Mouse (Mus musculus): Measurements from ENCODE around the gene 1810024B03Rik. TPM values are rescaled to one million over a fixed set of nuclear protein-coding genes. Genes with fewer than 3 reads are reported as not detected.

The 1810024B03Rik gene
- polyA plus RNA-seq, 1 experiment from 2014 or later, result 3.0 TPM

DNA sequence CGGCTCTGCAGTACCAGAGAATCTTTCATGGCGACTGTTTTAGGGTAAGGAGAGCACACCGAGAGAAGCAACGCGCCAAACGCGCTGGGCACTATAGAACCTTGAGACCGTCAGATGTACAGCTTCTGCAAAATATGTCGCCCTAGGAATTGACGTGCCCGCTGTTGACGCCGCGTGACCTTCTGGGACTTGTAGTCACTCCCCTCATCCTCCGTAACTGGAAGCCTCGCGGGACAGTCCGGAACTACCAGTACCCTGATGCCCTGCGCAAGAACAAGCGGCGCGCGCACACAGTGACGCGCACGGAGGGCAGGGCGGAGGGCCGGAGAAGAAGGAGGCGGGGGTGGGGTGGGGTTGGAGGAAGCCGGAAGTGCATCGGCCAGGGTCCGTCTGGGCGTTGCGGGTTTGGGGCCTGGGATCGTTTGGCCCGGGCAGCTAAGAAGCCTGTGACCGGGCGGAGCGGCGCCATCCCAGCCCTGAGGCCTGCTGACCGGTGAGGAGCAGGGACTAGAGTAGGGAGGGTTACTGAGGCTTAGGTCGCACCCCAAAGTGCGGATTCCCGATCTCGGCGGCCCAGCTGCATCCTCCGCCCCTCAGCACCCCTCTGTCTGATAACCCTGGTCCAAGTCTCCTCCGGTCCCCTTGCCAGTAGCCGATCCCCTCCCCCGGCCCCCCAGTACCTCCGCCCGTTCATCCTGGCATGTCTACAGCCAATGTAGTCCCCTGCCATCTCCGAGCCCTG lies 39.7 kb upstream of the 1810024B03Rik start, which contains the start of the genes Ciao1 and Tmem127:
Ciao1 (minus strand) TSS at position 225 of the 742 bp plus-strand sequence.
Tmem127 (plus strand) TSS at position 317 of the 742 bp plus-strand sequence.
- ATAC-seq (ENCODE audit: low FRiP score) (peak; percentile 99), DNase-seq (ENCODE audit: low spot score) (peak; percentile 99)
- Histone ChIP-seq H3K4me2 (replicated peaks; ENCODE audit: low read depth, low read length) (peak within 1 kb of the TSS; percentile 94), H3K4me1 (replicated peaks; ENCODE audit: control insufficient read depth, insufficient read depth, low read length) (peaks cover 4% of the 10 kb centered on the region), H3K36me3 (ENCODE audit: control insufficient read depth, insufficient read depth, low read length) (0 out of 2 replicates have a peak, but pooled peaks cover 2% of the 10 kb centered on the region), H3K27me3 (ENCODE audit: control insufficient read depth, insufficient read depth, low read length) (no peaks in the 10 kb centered on the region), H3K4me3 (ENCODE audit: low read depth, low read length) (peak within 1 kb of the TSS; percentile 87), H3K9me3 (ENCODE audit: control insufficient read depth, low read length) (no peaks in the 10 kb centered on the region), H3K27ac (ENCODE audit: low read depth, low read length) (peak within 1 kb of the TSS; percentile 48), H3K9ac (ENCODE audit: low read depth, low read length) (peak within 1 kb of the TSS; percentile 81)
- under 1% methylated on average over 53 of the region's 53 CpGs for WGBS

DNA sequence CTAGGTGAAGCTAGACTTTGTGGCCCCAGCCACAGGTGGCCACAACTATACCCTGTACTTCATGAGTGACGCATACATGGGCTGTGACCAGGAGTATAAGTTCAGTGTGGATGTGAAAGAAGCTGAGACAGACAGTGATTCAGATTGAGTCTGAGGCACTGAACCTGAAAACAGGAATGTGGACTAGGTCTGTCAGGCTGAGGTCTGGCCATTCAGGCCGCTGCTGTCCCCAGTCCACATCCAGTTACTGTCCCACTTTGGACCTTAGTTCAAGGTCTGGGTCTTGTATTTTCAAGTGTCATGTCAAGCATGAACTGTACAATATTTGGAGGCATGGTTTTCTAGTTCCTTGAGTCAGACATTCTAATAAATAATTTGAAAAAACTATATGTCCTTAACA lies 32.0 kb upstream of the 1810024B03Rik start:
- H3K27me3 ChIP-seq (ENCODE audit: control insufficient read depth, insufficient read depth, low read length), result no peaks in the 10 kb centered on the region
- H3K9me3 ChIP-seq (ENCODE audit: control insufficient read depth, low read length), result no peaks in the 10 kb centered on the region
- no peaks in the 10 kb centered on the region for H3K4me1 ChIP-seq (replicated peaks; ENCODE audit: control insufficient read depth, insufficient read depth, low read length)
- DNase-seq (ENCODE audit: low spot score) (no peak), ATAC-seq (ENCODE audit: low FRiP score) (no peak)
- no peak overlapping the region for H3K9ac ChIP-seq (ENCODE audit: low read depth, low read length)
- no peak overlapping the region for H3K27ac ChIP-seq (ENCODE audit: low read depth, low read length)
- H3K4me3 ChIP-seq (ENCODE audit: low read depth, low read length), result no peak overlapping the region
- H3K36me3 ChIP-seq (ENCODE audit: control insufficient read depth, insufficient read depth, low read length), result peaks cover 23% of the 10 kb centered on the region
- WGBS, result 93% methylated on average over 2 of the region's 2 CpGs
- H3K4me2 ChIP-seq (replicated peaks; ENCODE audit: low read depth, low read length), result no peak overlapping the region

DNA sequence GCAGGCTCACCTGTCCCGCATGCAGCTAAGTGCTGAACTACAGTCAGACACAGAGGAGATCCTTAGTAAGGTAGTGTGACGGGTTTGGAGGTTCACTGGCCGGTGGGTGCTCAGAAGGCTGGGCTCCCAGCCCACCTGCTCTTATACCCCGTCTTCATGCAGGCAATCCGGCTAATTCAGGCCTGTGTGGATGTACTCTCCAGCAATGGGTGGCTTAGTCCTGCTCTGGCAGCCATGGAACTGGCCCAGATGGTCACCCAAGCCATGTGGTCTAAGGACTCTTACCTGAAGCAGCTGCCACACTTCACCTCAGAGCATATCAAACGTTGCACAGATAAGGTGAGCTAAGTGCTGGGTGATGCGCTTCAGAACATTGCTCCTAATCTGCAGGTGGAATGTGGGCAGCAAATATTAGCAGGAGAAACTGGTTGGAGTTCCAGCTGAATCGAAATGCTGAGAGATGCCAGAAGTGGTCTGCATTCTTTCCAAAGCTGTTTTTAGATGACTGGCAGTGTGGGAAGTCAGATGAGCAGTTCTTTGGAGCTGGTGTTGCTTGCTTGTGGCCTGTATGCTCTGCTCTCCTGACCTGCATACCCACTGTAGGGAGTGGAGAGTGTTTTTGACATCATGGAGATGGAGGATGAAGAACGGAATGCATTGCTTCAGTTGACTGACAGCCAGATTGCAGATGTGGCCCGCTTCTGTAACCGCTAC lies 30.0 kb upstream of the 1810024B03Rik start:
- ATAC-seq (ENCODE audit: low FRiP score) (no peak), DNase-seq (ENCODE audit: low spot score) (no peak)
- Histone ChIP-seq H3K36me3 (ENCODE audit: control insufficient read depth, insufficient read depth, low read length) (peaks cover 33% of the 10 kb centered on the region), H3K27me3 (ENCODE audit: control insufficient read depth, insufficient read depth, low read length) (no peaks in the 10 kb centered on the region; the same call in 1 of the 2 replicates), H3K9ac (ENCODE audit: low read depth, low read length) (no peak overlapping the region), H3K9me3 (ENCODE audit: control insufficient read depth, low read length) (no peaks in the 10 kb centered on the region), H3K4me2 (replicated peaks; ENCODE audit: low read depth, low read length) (no peak overlapping the region), H3K27ac (ENCODE audit: low read depth, low read length) (no peak overlapping the region), H3K4me3 (ENCODE audit: low read depth, low read length) (no peak overlapping the region), H3K4me1 (replicated peaks; ENCODE audit: control insufficient read depth, insufficient read depth, low read length) (no peaks in the 10 kb centered on the region)
- 94% methylated on average over 11 of the region's 11 CpGs for WGBS

DNA sequence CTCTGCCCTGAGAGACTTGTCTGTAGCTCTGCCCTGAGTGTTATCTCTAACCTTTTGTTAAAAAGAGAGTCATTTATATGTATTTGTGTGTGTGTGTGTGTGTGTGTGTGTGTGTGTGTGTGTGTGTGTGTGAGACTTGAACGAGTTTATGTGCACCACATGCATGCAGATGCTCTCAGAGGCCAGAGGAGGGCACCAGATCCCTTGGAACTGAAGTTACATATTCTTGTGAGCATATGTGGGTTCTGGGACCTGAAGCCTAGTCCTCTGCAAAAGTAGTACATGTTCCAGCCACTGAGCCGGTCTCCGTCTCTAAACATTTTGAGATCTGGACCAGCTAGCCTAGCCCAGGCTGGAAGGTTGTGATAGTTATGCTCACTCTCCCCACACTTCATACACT lies 17.2 kb upstream of the 1810024B03Rik start:
- no peaks in the 10 kb centered on the region for H3K4me1 ChIP-seq (replicated peaks; ENCODE audit: control insufficient read depth, insufficient read depth, low read length)

DNA sequence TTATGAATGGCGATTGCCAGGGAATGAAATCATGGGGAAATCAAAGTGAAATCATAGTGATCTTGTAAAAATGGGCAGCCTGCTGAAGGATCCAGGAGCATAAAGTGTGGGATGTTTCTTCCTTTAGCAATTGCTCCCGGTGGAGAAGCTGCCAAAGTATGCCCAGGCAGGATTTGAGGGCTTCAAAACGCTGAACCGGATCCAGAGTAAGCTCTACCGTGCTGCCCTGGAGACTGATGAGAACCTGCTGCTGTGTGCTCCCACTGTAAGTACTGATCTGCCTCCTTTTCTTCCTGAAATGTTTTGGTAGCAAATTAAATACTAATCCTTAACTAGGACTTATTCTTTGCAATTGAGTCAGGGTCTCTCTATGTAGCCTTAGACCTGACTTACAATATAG lies 9.7 kb upstream of the 1810024B03Rik start:
- Histone ChIP-seq H3K27me3 (ENCODE audit: control insufficient read depth, insufficient read depth, low read length) (no peaks in the 10 kb centered on the region), H3K9me3 (ENCODE audit: control insufficient read depth, low read length) (no peaks in the 10 kb centered on the region), H3K4me2 (replicated peaks; ENCODE audit: low read depth, low read length) (no peak overlapping the region), H3K9ac (ENCODE audit: low read depth, low read length) (no peak overlapping the region), H3K27ac (ENCODE audit: low read depth, low read length) (no peak overlapping the region), H3K36me3 (ENCODE audit: control insufficient read depth, insufficient read depth, low read length) (peaks cover 25% of the 10 kb centered on the region), H3K4me1 (replicated peaks; ENCODE audit: control insufficient read depth, insufficient read depth, low read length) (no peaks in the 10 kb centered on the region), H3K4me3 (ENCODE audit: low read depth, low read length) (no peak overlapping the region)
- WGBS, result 98% methylated on average over 5 of the region's 5 CpGs
- DNase-seq (ENCODE audit: low spot score) (no peak), ATAC-seq (ENCODE audit: low FRiP score) (no peak)

More for the DNA sequence above, 17.2 kb upstream of the 1810024B03Rik start:
- Histone ChIP-seq H3K27ac (ENCODE audit: low read depth, low read length) (no peak overlapping the region), H3K9ac (ENCODE audit: low read depth, low read length) (no peak overlapping the region), H3K27me3 (ENCODE audit: control insufficient read depth, insufficient read depth, low read length) (no peaks in the 10 kb centered on the region), H3K4me2 (replicated peaks; ENCODE audit: low read depth, low read length) (no peak overlapping the region), H3K4me3 (ENCODE audit: low read depth, low read length) (no peak overlapping the region), H3K9me3 (ENCODE audit: control insufficient read depth, low read length) (no peaks in the 10 kb centered on the region), H3K36me3 (ENCODE audit: control insufficient read depth, insufficient read depth, low read length) (peaks cover 37% of the 10 kb centered on the region)
- ATAC-seq (ENCODE audit: low FRiP score) (no peak), DNase-seq (ENCODE audit: low spot score) (no peak)
- 100% methylated on average over 3 of the region's 3 CpGs for WGBS

DNA sequence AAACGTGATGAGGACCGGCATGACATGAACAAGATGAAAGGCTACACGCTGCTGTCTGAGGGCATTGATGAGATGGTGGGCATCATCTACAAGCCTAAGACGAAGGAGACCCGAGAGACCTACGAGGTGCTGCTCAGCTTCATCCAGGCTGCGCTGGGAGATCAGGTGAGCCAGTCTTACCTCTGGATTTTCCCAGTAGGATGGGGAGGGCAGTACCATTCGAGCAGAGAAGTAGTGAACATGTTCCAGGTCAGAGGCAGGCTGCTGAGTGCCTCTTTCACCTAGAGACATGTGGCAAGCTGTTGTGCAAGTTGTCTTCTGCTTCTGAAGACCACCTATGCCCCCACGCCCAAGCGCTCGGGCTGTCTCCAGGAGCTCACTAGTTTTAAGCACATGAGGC lies 2.6 kb upstream of the 1810024B03Rik start:
- Histone ChIP-seq H3K4me2 (replicated peaks; ENCODE audit: low read depth, low read length) (no peak overlapping the region), H3K36me3 (ENCODE audit: control insufficient read depth, insufficient read depth, low read length) (peaks cover 19% of the 10 kb centered on the region; the same call in 1 of the 2 replicates), H3K9ac (ENCODE audit: low read depth, low read length) (no peak overlapping the region), H3K27ac (ENCODE audit: low read depth, low read length) (no peak overlapping the region), H3K4me3 (ENCODE audit: low read depth, low read length) (no peak overlapping the region), H3K27me3 (ENCODE audit: control insufficient read depth, insufficient read depth, low read length) (no peaks in the 10 kb centered on the region), H3K9me3 (ENCODE audit: control insufficient read depth, low read length) (no peaks in the 10 kb centered on the region), H3K4me1 (replicated peaks; ENCODE audit: control insufficient read depth, insufficient read depth, low read length) (no peaks in the 10 kb centered on the region; the same call in 1 of the 2 replicates)
- ATAC-seq (ENCODE audit: low FRiP score) (no peak), DNase-seq (ENCODE audit: low spot score) (no peak)
- 95% methylated on average over 11 of the region's 11 CpGs for WGBS

DNA sequence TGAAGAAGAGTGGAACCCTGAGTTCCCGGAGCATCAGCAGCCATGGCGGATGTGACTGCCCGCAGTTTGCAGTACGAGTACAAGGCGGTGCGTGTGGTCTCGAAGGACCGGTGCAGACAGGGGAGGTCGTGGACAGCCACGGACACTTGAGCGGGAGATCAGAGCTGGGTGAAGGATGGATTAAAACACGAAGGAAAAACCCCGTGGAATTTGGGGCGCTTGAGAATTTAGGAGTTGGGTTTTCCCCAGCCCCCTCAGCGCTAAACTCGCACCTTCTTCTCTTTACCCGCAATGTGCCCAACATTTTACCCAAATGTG lies 331 bp upstream of the 1810024B03Rik start:
- peaks cover 15% of the 10 kb centered on the region; the same call in 1 of the 2 replicates for H3K36me3 ChIP-seq (ENCODE audit: control insufficient read depth, insufficient read depth, low read length)
- no peaks in the 10 kb centered on the region for H3K9me3 ChIP-seq (ENCODE audit: control insufficient read depth, low read length)
- DNase-seq (ENCODE audit: low spot score) (no peak), ATAC-seq (ENCODE audit: low FRiP score) (peak; percentile 85; the same call in 1 of the 2 replicates)
- WGBS, result under 1% methylated on average over 17 of the region's 17 CpGs
- peak overlapping the region; percentile 80 for H3K9ac ChIP-seq (ENCODE audit: low read depth, low read length)
- peak overlapping the region; percentile 89 for H3K4me3 ChIP-seq (ENCODE audit: low read depth, low read length)
- peak overlapping the region; percentile 83 for H3K4me2 ChIP-seq (replicated peaks; ENCODE audit: low read depth, low read length)
- H3K4me1 ChIP-seq (replicated peaks; ENCODE audit: control insufficient read depth, insufficient read depth, low read length), result no peaks in the 10 kb centered on the region; the same call in 1 of the 2 replicates
- H3K27me3 ChIP-seq (ENCODE audit: control insufficient read depth, insufficient read depth, low read length), result no peaks in the 10 kb centered on the region
- H3K27ac ChIP-seq (ENCODE audit: low read depth, low read length), result no peak overlapping the region

DNA sequence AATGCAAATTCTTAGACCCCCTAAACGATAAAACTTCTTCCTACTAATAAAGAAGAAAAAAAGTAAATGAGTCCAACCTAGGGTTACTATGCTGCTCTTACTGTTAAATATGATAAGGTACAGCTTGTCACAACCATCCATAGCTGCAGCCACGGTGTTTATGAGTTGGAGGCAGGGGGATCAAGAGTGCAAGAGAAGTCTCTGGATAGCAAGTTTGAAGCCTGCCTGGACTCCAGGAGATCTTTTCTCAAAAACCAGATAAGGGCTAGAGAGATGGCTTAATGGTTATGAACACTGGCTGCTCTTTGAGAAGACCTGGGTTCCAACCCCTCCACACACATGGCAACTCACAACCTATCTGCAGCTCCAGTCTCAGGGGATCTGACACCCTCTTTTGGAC lies 1.2 kb downstream of the 1810024B03Rik start:
- no peak for ATAC-seq (ENCODE audit: low FRiP score)
- Histone ChIP-seq H3K9ac (ENCODE audit: low read depth, low read length) (no peak overlapping the region), H3K4me1 (replicated peaks; ENCODE audit: control insufficient read depth, insufficient read depth, low read length) (no peaks in the 10 kb centered on the region; the same call in 1 of the 2 replicates), H3K36me3 (ENCODE audit: control insufficient read depth, insufficient read depth, low read length) (peaks cover 10% of the 10 kb centered on the region; the same call in 1 of the 2 replicates), H3K27ac (ENCODE audit: low read depth, low read length) (no peak overlapping the region), H3K4me3 (ENCODE audit: low read depth, low read length) (no peak overlapping the region), H3K4me2 (replicated peaks; ENCODE audit: low read depth, low read length) (no peak overlapping the region), H3K27me3 (ENCODE audit: control insufficient read depth, insufficient read depth, low read length) (no peaks in the 10 kb centered on the region), H3K9me3 (ENCODE audit: control insufficient read depth, low read length) (no peaks in the 10 kb centered on the region)
- DNase-seq (ENCODE audit: low spot score), result no peak
- WGBS, result 96% methylated on average over 2 of the region's 2 CpGs
